Mouse (Mus musculus) WW6 (cell line): Measurements from ENCODE around the gene Rev3l.

Experiments used
- DNase-seq: peaks from one replicate; pipeline ENCODE4 v3.0.0-alpha.2; 2013; ENCODE audit warnings: low read depth, low spot score

Gene Rev3l

DNA sequence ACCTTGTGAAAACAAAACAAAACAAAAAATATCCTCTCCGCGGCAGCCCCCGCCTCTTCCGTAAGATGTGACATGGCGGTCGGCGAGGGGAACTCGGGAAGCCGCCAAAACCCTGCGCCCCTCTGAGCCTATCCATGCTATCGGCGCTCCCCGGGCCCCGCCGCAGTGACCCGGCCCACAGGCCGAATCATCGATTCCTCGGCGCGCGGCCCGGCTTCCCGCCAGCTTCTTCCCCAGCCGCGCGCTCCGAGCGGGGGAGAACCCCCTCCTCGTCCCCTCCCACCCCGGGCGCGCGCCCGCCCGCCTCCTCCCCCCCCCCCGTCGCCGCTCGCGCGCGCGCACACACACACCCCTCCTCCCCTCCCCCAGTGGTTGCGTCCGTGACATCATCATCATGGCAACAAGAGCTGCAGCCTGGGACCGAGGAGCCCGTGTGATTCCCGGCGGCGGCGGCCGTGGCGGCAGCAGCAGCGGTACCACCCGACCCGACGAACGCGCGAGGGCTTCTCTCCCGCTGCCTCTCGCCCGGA, at the start of gene Rev3l:
Gene Rev3l (plus strand): TSS at position 383 of the 530 bp plus-strand sequence.
- peak; percentile 76 for DNase-seq

DNA sequence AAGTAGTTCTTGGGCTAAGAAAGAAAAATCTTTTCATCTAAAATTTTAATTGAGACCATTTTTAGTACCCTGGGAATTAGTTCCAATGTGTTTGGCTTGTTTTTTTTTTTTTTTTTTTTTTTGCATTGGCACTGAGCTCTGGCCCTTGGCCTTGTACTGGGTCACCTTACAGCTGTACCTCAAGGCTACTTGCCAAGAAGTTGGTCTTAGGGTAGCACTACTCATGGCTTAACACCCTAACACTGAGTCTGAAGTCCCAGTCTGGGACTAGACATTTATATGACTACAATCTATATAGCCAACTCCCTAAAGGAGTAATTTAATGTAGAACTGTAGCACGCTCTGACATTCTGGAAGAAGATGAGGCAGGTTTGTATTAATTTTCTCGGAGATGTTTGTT, 49.4 kb upstream of the Rev3l start:
- no peak for DNase-seq

DNA sequence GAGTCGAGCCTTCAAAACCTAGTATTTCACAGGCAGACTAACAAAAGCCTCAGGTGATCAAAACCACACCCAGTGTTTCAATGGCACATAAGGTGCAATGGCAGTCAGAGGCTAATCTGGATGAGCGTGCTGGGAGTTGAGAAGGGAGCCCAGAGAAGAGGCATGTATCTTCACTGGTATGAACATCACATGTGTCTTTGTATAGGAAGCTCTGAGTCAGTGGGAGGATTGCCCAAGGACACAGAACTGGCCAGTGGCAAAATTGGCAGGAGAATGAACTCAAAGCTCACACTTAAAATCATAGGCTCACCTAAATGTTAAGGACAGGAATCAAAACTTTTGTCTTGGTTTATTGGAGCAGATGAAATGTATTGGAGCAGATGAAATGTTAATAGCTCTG, 48.4 kb upstream of the Rev3l start:
- DNase-seq = no peak

DNA sequence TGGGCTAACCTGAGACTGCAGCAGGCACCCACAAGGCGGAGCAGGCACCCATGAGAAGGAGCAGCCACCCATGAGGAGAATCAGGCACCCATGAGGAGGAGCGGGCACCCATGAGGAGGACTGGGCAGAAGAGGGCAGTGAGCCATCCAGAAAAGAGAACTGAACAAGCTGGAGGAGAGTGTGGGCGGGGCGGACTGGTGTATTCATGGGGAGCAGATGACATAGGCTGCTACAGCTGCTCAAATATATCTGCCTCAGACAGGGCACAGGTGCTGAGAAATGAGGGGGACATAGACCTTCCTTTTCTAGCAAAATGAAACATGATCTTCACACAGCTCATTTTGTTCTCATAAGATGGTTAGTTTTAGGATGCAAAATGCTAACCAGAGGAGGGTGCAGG, 45.1 kb upstream of the Rev3l start:
- DNase-seq = no peak

DNA sequence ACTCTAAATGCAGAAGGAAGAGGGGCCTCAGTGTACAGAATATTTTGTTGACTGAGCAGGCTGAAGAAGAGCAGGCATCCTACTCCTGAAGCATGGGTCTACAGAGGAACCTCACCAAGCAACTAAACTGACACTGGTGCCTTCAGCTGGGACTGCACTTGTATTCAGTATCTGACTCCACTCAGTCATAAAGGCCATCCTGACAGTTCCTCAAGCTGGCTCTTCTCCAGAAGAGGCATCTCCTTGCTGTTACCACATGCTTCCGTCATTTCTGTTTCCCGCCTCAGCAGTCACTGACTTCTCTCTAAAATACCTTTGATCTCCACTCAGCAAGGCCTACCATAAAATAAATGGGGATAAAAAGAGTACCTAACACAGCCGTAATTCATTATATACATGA, 44.1 kb upstream of the Rev3l start:
- DNase-seq = no peak

DNA sequence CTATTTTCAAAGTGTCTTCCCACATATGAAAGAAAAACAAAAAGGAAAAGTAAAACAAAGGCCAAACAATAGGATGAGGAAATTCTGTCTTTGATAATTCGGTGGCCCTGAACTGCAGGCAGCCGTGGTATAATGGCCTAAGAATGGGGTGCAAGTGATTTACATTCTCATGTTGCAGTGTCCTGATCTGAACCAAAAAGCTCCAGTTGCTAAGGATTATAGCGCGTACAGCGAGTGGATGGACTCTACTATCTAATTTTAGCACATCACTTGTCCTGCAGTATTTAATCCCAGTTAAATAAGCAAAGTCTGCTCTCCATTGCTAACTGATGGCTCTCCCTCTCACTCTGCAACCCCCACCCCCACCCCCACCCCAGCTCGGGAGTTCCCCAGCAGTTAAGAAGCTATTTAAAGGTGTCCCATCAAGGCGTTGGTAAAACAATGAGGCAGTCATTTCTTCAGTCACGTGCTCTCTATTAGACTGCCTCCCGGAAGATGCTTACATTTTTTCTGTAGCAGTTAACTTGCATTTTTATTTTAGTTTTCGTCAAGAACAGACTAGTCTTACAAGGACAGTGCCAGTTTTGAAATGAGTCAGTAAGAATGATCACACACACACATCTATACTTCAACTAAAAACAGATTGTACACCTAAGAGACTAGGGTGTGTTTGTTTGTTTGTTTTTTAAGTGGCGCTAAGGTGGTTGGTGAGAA, 40.4 kb upstream of the Rev3l start:
- DNase-seq = no peak

DNA sequence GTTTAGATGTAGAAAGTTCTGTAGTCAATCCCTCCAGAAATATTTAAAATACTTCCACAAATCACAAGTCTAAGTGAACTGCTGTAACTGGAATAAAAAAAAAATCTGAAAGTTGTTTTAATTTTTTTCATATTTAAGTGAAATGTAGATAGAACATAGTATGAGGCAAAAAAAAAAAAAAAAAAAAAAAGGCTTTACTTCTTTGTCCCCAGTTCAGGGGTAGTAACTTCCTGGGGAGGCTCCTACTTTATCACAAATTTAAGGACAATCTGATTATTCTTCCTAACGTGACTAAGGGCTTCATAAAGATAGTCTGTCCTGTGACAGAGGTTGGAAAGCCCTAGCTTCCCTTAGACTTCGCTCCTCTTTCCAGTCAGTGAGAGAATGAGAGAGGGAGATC, 39.8 kb upstream of the Rev3l start:
- DNase-seq = no peak

DNA sequence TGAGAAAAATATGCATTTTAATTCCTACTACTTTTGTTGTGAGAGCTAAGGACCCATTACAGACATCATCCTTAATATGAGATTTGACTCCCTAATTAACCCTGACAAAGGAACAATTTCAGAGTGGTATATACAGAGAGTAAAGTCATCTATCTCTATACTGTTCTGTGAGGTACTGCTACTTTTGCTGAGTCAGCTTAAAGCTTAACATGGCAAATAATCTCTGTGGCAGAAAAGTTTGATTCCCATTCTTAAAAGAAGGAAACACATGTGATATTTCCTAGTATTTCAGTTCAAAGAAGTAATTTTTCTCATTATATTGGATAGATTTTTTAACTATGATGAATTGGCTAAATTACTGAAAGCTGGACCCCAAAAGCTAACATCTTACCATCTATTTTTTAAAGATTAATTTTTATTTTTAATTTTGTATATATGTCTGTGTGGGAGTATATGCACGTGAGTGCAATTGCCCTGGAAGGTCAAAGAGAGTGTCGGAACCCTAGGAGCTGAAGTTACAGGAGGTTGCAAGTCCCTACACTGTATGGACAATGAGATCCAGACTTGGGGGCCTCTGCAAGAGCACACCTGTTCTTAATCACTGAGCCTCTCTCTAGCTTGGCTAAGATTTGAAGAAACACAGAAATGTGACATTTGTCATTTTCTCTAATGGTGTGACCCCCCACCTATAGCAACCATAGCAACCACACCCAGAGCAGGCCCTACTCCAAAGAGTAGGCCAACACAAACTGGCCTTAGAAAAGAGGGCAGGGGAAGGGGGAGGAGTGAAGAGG, 24.0 kb upstream of the Rev3l start:
- no peak for DNase-seq

DNA sequence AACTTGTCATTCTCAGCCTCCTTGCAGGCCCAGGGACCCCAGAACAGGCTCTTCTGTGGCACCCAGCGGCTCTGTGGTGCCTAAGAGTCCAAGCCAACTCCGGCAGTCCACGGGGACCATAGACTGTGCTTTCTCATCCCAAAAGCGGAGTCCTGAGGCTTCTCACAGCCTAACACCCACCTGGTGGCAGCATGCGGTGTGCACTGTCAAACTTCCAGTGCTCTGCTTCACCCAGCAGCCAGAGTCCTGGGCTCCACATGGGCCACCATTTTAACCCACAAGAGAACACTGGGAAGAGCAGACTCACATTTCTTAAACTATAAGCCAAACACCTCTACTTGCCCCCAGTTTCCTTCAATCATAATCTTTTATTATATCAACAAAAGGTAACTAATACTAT, 15.0 kb upstream of the Rev3l start:
- peak; percentile 57 for DNase-seq

DNA sequence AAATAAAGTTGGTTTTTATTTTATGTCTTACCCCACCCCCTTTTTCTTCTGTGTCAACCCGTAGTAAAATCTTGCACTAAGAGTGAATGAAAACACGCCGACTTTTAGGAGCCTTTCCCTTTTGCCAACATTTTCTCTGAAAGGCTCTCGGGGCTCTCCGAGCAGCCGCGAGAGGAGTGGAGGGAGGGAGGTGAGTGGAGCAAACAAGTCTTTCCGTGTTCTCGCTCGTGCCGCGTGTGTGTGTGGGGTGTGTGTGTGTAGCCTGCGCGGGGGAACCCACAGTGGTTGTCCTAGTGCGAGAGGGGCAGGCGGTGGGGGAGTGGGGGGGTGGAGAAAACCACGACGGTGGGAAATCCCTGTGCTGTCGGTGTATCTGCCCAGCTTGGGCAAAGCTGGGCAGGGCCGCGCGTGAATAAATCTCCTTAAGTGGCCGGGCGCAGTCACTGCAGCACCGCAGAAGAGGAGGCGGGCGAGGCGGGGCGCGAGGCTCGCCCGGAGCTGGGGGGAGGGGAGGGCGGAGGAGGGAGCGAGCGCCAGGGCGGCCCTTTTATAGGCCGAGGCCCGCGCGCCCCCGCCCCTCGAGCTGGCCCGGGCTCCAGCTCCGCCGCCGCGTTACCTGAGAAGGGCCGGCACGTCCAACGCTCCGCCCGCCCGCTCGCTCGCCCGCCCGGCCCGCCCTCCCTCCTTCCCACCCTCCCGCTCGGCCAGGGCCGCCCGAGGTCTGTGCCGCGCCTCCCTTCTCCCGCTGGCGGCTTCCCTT, 762 bp upstream of the Rev3l start:
- peak; percentile 77 for DNase-seq

DNA sequence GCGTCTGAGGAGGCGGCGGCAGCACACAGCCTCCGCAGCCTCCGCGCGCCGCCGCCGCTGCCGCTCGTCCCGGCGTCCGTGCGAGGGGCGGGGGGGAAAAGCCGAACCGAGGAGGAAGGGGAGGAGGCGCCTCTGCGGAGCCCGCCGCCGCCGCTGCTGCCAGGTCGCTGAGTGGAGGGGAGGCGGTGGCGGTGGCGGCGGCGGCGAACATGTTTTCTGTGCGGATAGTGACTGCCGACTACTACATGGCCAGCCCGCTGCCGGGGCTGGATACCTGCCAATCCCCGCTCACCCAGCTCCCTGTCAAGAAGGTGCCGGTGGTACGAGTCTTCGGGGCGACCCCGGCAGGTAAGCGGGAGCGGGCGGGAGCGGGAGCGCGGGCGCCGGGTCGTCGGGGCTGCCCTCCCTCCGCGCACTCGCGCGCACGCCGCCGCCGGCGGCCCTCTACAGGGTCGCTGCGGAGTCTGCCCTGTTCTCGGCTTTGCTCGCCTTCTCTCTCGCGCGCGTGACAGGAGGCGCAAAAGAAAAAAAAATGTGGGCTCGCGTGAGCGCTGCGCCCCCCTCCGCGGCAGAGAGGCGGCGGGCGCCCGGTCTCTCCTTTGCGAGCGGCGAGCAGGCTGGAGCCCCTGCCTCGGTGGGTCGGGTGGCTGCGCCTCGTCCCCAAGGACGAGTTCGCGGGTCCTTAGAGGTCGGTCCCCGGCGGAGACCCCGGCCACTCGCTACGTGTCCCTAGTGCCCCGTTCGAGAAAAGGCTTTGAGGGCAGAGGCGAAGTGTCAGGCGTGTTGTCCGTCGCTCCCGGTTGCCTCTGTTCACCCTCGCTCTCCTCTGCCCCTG, 565 bp downstream of the Rev3l start:
- DNase-seq = peak; percentile 40

DNA sequence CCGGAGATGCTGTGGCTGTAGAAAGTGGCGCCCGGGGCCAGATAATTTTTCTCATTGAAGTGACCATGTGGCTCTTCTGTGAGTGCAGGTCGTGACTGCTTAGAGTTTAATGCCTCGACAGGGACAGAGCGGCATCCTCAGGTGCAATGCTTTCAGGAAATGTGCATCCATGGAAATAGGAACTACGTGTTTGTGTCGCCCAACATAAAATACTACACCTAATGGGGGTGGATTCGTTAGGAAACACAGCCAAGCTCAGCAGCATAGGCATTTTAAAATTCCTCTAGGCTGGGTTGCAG, 1.1 kb downstream of the Rev3l start:
- no peak for DNase-seq

DNA sequence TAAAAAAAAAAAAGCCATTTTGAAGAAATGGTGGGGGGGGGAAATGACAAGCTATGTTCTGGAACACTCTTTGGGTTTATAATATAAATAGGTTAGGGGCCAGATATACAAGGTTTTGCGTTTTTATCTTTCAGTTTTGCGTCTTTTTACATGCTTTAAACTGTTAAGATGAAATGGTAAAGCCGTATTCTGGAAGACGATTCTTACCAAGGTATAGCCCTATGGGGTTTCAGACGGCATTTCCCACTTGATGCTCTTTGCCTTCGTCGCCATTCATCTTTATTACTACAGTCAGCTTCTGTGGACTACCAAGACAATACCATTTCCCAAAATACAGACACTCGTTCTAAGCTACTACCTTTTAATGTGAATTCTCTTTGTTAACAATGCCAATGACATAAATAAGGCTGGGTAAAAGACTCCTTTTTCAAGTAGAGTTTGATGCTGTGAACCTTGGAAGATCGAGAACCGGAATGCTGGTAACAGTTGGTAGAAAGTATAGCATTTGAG, 1.6 kb downstream of the Rev3l start:
- DNase-seq = no peak

DNA sequence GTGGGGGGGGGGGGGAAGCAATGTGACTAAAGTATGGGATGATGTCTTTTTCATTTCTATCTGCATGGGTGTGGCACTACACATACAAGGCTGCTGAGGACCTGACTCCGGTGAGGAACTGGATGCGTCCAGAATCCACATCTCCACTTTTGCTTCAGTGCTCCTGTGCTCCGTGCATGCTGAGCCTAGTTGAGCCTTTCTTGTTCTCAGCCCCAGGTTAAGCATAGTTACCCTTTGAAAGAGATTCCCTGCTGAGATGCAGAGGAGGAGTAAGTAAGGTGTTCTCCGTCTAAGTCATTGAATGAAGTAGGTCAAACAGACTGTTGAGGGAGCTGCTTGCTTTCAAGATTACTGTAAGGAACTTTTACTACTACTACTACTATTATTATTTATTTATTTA, 4.3 kb downstream of the Rev3l start:
- DNase-seq = peak; percentile 50

DNA sequence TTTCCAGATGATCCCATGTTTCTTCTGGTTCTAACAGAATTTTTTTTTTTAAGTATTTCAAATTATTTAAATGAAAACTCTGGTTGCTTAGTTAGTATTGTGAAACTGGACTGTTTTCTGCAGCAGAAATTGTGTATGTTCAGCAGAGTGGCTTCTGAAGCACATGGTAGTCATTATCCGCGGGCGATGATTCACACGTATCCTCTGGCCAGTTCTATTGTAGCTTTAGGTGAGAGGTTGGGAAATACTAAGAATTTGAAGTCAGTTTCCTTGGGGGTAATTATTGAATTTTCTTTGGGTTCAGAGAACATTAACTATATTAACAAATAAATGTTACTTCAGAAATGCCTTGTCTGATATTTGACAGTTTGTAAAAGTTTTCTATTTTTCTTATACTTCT, 10.1 kb downstream of the Rev3l start:
- no peak for DNase-seq

DNA sequence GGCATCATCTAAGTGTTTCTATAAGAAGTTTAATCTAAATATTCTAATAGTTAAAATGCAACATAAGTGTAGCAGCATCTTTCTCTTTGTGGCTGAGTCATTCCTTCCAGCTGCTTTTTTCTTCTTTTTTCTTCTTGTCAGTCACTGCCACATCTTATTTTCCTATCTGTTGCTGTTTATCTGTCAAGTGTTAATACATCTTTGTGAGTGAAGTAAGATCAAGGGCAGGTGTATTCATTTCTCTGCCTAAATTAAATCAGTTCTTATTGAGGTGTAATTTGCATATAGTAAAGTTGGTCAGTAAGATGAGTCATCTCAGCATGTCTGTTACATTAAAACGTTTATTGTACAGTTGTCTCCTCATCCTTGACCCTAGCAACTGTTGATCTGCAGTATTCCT, 32.8 kb downstream of the Rev3l start:
- DNase-seq = no peak

DNA sequence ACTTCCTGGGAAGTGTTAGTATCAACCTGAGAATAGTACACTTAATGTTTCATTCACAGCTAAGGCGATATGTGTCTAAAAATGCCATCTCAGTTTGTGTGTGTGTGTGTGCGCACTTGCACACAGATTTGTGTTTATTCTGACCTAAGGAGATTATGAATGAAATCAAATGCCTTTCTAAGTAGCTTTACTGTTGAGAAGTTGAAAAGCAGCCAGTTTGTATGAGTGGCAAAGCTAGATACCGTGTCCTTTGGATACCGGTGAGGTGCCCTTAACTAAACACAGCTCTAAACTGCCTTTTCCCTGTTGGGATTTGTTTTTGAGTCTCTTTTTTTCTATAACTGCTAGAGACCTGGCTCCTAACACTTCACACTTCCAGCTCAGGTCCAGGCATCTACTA, 34.8 kb downstream of the Rev3l start:
- no peak for DNase-seq

DNA sequence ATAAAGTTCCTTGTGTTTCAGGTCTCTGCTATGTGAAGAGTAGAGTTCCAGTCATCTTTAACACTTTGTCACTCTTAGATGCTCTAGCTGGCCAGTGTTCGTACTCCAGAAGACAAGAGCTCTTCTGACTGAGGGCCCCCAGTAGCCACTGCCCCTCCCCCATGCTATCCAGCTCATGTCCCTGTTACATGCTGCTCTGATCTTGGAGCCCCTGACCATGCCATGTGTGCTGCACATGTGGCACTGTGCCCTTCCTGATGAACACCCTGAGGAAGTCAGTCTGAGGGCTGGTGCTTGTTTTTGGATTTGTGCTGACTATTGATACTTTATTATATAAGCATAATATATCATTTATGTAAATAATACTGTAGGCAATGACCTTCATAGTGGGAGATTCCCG, 40.3 kb downstream of the Rev3l start:
- DNase-seq = no peak

DNA sequence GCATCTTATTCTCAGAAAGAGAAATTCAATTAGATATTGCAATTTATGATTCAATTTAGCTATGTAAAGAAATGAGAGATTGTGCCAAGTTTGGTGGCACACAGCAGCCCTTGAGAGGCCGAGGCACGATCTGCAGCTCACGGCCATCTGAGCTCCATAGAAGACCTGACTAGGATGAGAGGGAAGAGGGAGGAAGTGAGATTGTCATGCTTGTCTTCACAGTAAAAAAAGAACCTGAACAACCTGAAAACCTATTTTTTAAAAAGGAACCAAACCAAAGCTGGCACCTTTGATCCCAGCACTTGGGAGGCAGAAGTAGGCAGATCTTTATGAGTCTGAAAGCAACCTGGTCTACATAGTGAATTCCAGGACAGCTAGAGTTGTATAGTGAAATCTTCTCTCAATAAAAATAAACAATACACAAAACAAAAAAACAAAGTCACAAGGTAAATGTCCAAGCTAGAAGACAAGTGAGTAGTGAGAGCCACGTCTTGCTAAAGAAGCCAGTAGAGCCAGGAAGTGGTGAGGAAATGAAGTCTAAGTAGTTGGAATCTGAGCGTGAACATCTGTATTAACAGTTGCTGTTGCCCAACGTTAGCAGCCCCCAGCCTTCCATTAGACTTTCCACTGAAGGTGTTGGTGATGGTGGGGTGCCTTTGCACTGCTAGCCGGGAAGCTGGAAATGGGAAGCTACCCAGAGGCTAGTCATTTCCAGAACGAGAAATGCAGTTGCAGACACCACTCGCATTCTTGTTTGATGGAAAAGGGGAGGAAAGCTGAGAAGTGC, 42.2 kb downstream of the Rev3l start:
- DNase-seq = no peak

DNA sequence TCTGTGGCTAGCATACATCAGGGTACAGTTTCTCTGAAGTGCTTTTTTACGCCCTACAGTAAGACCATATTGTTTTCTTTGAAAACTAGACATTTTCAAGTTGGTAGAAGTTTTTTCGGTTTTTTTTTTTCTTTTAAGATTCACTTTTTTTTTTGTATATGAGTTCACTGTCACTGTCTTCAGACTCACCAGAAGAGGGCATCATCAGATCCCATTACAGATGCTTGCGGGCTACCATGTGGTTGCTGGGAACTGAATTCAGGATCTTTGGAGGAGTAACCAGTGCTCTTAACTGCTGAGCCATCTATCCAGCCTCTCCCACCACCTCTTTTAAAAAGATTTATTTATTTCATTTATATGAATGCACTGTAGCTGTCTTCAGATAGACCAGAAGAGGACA, 45.0 kb downstream of the Rev3l start:
- DNase-seq = no peak

DNA sequence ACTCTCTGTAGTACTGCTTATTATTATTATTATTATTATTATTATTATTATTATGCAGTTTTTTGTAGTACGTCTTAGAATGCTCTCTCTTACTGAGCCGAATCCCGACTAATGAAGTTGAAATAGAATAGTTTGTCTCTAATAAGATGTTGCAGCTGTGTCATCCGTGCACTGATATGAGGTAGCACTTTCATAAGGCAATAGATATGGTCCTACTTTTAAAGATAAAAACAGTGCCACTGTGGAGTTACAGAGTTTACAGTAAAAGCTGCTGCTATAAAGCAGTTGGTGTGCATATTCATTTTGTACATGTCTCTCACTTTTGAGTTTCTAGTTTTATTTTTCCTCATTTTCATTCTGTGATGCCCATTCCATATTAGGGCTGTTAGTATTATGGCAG, 46.4 kb downstream of the Rev3l start:
- DNase-seq = no peak
